Mouse (Mus musculus) ovary, postnatal 36 days (tissue): ENCODE measurements at regions not wholly inside any gene's neighbourhood (a gene's known extent, or its start where the extent isn't known, plus 50 kb on each side); places are given as distances from the start of the nearest gene placed in this dataset.
"Not testable (repeated sequence)": the region's sequence is repeated elsewhere in the genome, so short reads cannot be mapped to it uniquely, and the experiment has no call there.

Experiments used
- DNase-seq: peaks from one replicate; pipeline ENCODE4 v3.0.0; 2022; ENCODE audit warnings: low spot score, mixed read lengths

GRCm38 (mm10) chr16:86355036-86355435 is 453.4 kb upstream of the Adamts5 start:
- DNase-seq: no peak

DNA sequence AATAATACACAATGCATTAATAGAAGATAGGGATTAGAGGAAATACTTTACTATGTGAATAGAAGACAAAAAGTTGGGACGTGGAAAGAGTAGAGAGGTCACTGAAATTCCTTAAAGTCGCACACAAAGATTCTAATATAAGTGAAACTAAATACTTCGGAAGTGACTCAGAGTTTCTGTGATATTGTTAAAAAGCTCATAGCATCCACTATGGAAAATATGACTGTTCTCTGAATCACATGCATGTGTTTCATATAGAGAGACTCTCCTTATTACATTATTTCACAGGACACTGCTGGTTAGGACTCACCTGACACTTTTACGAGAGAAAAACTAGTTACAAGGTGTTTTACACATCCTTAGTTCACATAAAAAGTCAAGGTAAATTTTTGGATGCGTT is 446.1 kb upstream of the Adamts5 start:
- no peak for DNase-seq

- DNase-seq: no peak
Measured at GRCm38 (mm10) chr16:86346916-86347315, 445.3 kb upstream of the Adamts5 start.

GRCm38 (mm10) chr16:86340311-86340710 is 438.7 kb upstream of the Adamts5 start:
- no peak for DNase-seq

DNA sequence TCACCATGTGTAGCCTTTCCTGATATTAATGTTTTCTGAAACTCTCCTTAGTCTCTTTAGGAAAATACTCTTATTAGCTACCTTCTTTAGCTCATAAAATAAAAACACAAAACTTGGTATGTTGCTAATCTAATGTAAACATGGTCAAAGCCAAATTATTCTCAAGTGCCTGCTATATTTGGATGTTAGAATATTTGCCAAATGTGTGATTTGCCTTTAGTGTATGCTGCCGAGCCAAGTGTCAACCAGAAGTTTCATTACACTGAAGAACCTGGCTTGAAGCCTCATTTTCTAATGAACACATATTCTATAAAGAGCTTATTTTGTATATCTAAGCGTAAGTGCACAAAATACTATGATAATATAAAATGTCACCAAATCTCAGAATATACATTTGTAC is 423.8 kb upstream of the Adamts5 start:
- no peak for DNase-seq

GRCm38 (mm10) chr16:86318898-86319297 is 417.3 kb upstream of the Adamts5 start:
- no peak for DNase-seq

DNA sequence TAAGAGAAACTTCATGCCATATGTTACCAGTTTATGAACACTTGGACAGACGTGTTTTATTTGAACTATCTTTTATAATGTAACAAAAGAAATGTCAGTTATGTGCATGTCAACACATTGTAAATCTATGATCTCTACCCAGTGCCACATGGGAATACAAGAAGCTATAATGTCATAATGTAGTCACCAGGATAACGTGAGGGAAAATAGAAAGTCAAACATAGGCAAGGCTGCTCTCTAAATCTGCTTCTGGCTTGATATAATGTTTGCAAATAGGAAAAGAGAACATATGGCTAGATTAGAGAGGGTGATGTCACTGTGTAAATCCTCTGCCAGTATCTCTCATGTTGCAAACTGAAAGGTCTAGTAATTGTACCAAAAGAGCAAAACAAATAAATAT is 408.1 kb upstream of the Adamts5 start:
- no peak for DNase-seq

- no peak for DNase-seq
Measured at GRCm38 (mm10) chr16:86303869-86304268, 402.2 kb upstream of the Adamts5 start.

- DNase-seq: no peak
Measured at GRCm38 (mm10) chr16:86302451-86303145, 401.0 kb upstream of the Adamts5 start.

DNA sequence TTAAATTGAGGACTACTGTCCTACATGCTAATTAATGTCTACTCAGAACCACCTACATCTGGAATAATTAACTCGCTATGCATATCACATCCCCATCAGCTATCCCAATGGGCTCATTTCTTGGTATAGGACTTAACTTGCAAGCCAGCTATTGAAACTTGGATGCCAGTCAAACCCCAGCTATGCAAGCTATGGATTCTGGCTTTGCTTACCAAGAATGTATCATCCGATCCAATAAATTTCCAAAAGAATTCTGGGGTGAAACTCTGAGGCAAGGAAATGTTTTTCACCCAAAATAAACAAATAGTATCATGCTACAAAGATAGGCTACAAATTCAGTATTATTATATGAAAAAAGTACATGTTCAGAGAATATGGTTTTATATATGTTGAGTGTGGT is 392.8 kb upstream of the Adamts5 start:
- no peak for DNase-seq

- DNase-seq: no peak
Measured at GRCm38 (mm10) chr16:86281326-86281725, 379.7 kb upstream of the Adamts5 start.

DNA sequence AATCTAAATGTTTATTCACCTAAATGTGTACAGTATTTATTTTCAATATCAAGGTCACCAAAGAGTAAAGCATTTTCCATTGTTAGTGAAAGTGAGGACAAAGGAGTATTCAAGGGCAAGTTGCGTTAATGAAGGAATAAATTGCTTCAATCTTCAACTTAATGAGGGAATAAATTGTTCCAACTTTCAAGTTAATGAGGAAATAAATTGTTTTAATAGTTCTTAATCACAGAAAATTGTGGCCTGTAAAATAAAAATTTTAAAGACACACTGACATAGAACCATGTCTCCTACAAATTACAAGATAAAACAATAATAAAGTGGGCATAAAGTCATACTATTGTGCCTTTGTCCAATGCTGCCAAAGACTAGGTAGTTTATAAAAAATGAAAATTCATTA is 375.4 kb upstream of the Adamts5 start:
- DNase-seq: no peak

GRCm38 (mm10) chr16:86261612-86262011 is 360.0 kb upstream of the Adamts5 start:
- no peak for DNase-seq

DNA sequence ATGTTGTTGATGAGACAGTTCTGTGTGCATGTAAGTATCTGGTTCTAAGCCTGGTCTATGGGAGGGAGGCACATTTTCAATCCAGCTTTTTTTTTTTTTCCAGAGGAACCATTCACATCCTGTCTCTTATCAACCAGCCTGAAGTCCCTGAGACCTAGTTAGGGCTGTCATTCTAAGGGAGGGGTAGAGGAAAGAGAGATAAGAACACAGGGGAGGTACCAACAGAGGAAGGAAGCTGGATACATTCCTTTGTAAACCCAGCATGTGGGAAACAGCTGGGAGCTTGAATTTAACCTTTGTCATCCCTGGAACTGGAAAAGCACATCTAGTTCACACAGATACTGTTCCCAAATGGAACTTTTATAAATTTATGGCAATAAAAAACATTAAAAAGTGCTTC is 351.0 kb upstream of the Adamts5 start:
- DNase-seq: no peak

GRCm38 (mm10) chr16:86250021-86250420 is 348.4 kb upstream of the Adamts5 start:
- no peak for DNase-seq

DNA sequence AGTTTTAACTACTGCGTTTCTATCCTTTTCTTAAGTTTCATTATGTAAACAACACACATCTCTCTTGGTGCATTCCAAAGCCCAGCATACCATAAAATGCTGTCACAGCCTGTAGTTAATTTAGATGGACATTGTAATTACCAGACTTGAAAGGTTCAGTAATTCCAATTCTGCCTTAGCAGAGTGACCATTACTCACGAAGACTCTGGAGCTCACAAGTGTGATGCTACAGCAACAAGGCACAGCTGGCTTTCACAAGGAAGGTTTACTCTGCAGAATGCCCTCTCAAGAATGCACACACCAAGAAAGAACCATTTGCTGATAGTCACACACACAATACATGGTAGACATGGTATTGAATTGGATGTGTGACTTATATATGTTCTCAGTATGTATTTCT is 342.6 kb upstream of the Adamts5 start:
- no peak for DNase-seq

- no peak for DNase-seq
Measured at GRCm38 (mm10) chr16:86242766-86243510, 341.3 kb upstream of the Adamts5 start.

DNA sequence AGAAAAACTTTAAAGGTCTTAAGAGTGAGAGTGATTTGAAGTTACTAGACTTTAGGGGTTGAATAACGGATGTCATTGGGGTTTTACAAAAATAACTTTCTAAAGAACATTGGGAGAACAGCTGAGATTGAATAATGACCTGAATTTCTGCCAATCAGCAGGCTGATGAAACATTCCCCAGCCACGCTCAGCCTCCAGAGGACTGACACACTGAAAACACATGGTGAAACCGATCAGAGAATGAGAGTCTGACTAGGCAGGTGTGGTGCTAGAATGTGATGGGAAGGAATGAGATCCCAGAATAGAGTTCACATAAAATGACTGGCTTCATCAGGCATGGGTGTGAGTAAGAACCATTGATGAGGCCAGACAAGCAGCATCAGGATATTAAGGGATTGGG is 321.4 kb upstream of the Adamts5 start:
- no peak for DNase-seq

GRCm38 (mm10) chr16:86210547-86210946 is 308.9 kb upstream of the Adamts5 start:
- no peak for DNase-seq

DNA sequence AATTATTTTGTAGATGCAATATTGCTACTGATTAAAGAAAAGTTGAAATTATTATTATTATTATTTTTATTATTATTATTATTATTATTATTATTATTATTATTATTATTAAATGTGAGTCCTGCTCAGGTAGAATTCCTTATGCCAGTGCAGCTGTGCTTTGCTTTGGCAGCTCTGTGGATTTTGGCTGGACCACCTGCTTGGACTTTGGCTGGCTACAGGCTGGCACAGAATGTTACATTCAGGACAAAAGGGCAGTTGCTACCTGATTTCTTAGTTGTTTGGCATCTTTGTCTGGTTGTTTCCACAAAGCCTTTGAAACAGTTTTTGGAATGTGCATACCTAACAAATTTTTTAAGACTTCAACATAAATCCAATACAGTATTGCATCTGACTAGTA is 307.7 kb upstream of the Adamts5 start:
- DNase-seq: no peak

- no peak for DNase-seq
Measured at GRCm38 (mm10) chr16:86189874-86190273, 288.2 kb upstream of the Adamts5 start.

GRCm38 (mm10) chr16:86188966-86189365 is 287.3 kb upstream of the Adamts5 start:
- no peak for DNase-seq

DNA sequence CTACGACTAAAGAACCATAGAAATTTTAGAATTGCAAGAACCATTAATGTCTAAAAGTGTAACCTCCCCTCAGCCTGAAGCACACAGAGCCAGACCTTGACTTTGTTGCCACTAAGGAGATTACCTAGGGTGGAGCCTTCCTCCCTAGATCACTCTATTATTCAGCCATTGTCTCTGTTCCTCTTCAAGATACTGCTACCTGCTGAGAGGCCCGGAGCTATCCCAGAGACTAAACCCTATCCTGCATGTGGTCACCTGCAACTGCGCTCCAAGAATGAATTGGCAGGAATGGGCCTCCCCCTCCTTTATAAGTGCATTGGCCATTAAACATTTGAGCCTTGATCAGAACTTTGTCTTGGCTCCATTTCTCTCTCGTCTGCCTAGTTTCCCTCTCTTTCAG is 286.0 kb upstream of the Adamts5 start:
- not testable (repeated sequence) for DNase-seq
